Mouse (Mus musculus) lung, postnatal 36 days (tissue): ENCODE measurements at regions not wholly inside any gene's neighbourhood (a gene's known extent, or its start where the extent isn't known, plus 50 kb on each side); places are given as distances from the start of the nearest gene placed in this dataset.
A peak's percentile ranks its signal among the peaks of the same experiment; 100 is the strongest.
"Not testable (repeated sequence)": the region's sequence is repeated elsewhere in the genome, so short reads cannot be mapped to it uniquely, and the experiment has no call there.

Source experiments
- DNase-seq: peaks from one replicate; pipeline ENCODE4 v3.0.0; 2022; ENCODE audit warnings: mixed read lengths

DNA sequence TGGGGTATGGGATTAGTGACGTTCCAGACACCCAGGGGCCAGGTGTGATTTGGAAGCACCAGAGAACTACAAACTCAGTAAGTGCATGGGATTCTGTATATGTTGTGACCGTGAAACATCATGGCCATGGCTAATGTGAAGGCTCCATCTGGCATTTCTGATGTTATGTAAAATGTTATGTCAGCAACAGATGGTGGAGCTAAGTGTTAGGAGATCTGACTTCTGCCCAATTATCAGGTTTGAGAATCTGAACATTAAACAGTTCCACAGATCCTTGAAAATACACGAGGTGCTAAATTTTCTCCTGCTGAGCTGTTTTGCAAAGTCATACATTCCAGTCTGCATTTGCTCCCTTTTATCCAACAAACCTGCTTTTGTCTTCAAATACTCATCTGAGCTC is 223.6 kb upstream of the Egfl6 start:
- no peak for DNase-seq

DNA sequence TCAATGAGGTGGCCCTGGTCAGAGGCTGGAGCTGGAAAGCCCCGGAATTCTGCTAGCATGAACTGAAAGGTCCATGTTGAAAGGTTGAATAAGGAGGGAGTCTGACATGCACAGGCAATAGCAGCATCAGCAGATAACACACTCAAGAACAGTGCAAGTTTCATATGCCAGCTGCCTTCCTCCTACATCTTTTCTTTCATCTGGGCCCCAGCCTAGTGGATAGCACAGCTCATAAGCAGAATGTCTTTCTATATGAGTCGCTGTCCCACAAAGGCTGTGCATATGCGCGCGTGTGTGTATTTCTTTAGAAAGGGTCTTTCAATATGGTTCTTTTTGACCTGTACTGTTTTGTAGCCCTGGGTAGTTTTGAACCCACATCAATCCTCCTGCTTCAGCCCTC is 222.7 kb upstream of the Egfl6 start:
- DNase-seq, result no peak

DNA sequence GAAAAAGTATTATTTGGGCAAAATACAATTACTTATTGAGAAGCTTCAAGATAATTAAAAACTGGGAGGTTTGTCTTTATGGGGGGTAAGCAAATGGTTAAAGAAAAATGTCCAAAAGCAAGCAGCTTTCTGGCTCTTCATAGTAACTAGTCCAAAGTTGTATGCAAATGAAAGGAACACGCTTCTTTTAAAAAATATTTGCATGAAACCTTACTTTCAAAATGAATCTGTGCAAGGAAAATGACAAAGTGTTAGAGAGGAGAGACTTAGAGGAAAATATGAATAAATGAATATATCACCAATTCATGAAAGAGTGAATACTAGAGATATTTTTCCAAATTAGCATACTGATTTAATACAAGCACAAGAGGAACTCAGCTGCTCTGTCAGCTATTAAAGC is 220.4 kb upstream of the Egfl6 start:
- DNase-seq, result no peak

DNA sequence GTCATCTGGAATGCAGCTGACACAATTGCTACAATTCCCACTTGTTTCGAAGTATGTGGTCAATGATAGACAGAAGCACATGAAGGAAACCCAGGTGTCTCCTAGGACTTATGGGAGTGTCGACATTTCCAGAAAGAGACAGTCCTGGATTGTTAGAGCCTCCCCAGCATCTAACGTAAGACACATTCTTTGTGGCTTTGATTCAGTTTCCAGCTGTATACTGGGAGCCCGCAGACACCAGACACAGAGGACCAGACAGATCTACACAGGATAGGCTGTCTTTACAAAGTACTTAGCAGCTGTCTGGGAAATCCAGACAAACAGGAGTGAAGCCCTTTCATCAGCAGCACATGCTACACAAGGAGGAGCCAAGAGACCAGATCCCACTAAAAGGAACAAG is 220.0 kb upstream of the Egfl6 start:
- DNase-seq, result no peak

DNA sequence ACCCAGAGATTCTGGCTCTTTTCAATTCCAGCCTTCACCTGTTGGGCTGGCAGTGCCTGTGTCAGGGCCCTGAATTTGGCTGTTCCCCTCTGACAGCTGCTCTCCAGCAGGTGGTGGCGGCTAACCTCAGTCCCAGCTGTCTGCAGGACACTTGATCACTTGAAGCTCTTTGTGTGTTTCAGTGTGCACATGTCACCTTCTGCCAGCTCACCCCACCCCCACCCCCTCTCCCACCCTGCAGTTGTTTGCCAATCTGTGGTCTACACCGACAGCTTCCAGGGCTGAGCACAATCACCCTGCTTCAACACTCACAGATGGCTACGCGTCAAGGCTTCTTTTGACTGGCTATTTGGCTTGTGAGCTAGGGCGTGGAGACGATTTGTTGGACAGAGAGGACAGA is 217.7 kb upstream of the Egfl6 start:
- no peak for DNase-seq

DNA sequence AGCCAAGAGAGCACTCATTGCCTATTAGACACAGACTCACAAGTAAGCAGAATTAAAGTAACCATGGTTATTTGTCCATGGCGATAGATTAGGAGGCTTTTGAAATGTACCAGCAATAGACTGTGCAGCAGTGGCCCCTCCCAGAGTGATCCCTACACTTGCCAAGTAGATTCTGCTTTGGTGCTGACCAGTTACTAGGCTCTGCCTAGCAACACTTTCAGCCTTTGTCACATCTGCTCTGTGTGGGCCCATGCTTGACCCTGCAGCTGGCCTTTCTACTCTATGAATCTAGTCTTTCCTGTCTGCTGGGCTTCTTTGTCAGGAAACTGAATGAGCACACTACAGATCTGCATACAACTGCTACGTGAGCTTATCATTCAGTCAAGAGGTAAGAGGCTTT is 215.5 kb upstream of the Egfl6 start:
- no peak for DNase-seq

DNA sequence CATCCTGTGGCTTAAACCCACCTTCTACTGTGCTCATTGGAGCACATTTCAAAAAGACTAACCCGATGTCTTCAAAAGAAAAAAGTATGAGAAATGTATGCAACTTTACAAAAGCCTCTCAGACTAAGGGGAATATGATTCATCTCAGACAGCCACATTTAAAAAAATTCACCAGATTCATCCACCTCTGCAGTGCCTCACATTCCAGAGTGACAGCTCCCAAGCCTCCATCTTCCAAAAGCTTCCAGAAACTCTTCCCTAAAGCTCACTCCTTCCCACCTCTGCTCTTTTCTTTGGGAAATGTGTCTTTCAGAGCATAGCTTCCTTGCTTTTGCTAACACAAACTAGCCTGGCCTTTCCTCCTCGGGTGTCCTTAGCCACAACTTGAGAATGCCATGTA is 210.1 kb upstream of the Egfl6 start:
- DNase-seq, result no peak

DNA sequence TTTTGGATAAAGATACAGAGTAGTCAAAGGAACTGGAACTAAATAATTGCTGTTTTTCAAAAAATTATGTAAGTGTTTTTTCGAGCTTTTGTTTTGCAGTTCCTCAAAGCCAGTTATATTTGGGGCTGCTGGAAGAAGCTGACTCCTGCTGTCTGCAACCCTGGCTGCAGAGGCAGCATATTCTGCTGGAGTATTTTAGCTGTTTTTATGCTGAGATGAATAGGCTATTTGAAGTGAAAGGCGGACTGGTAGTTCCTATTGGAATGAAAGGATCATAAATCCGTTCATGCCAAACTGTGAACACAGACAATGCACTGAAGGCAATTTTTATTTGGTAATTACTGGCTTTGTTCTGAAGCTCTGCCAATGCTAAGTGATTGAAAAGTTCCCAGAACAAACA is 203.5 kb upstream of the Egfl6 start:
- DNase-seq, result no peak

DNA sequence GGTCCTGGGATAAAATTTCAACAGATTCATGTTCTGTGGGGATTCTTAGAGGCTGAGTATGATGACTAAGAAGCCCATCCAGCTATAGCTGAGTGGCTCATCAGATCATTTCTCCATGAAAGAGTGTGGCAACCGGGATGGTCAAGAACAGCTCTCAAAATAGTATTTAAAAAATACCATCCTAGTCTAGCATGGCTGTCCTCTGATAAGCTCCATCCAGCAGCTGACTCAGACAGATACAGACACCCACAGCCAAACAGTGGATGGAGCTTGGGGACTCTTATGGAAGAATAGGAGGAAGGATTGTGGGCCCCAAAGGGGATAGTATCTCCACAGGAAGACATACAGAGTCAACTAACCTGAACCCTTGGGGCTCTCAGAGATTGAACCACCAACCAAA is 201.6 kb upstream of the Egfl6 start:
- not testable (repeated sequence) for DNase-seq

DNA sequence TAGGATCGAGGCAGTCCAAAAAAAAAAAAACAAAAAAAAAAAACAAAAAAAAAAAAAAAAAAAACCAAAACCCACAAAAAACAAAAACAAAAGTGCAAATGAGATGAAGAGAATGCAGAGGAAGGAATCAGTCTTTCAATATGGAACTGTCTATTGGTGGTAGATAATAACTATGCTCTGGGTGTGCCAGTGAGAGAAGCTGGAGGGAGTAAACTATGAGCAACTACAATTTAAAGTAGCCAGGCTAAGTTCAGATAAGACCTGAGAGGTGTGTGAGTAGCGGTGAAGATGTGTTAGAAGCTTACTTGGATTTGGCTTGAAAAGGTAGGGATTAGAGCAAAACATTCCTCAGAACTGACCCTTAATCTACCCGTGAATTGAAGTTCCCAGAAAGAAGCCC is 200.1 kb upstream of the Egfl6 start:
- no peak for DNase-seq

DNA sequence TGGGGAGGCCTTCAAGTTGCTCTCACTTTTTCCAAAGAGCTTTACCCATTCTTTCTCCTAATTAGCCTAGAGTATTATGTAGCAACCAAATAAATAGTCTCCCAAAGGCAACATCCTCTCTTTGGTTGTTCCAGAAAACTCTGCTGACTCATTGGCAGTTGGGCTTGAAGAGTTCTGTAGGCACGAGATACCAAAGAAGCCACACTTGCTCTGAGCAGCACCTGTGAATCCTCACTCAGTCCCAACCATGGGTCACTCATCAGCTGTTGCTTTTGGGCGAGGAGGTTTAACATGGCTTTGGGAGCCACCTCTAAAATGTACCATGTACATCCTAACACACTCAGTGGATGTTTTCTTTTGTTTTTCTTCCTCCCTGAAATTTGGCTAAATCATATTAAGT is 197.9 kb upstream of the Egfl6 start:
- no peak for DNase-seq

DNA sequence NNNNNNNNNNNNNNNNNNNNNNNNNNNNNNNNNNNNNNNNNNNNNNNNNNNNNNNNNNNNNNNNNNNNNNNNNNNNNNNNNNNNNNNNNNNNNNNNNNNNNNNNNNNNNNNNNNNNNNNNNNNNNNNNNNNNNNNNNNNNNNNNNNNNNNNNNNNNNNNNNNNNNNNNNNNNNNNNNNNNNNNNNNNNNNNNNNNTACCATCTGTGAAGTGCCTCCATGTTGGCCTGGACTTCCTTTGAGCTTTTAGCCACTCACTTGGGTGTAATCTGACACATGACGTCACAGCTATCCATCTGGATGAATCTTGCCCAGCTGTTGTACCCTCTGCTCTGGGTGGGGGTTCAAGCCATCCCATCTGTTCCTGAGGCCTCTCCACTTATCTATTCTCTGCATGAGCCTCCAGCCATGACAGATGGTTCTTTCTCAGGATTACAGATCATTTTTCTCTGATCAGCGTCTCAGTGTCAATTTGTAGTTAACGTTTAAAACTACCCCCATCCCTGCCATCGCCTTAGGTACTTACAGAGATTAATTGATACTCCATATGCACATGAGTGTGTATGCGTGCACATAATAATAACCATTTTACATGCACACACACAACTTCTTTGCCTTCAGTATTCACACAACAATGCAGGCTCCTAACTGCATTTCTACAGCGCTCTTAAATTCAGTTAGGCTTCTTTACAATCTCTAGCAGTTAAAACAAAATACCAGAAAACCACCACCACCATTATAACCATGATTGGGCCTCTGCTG is 194.0 kb upstream of the Egfl6 start:
- no peak for DNase-seq

DNA sequence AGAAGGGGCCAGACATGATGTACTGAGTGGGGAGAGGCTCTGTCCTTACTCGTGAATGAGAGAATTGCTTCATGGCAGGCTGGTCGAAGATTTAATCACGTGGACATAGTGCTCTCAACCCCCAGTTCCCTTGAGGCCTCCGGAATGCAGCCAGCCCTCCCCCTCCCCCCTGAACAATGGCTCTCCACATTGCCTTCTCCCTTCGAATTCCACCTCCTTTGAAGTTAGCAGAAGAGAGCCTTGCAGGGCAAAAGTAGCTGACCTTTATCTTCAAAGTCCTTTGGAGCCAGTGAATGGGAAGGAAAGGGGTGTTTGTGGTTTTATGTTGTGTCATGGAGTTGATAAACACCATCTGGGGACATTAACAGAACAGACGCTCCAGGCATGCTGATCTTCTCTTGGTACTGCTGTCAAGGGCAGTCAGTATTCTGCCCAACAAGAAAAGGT is 187.9 kb upstream of the Egfl6 start:
- DNase-seq, result peak; percentile 14

DNA sequence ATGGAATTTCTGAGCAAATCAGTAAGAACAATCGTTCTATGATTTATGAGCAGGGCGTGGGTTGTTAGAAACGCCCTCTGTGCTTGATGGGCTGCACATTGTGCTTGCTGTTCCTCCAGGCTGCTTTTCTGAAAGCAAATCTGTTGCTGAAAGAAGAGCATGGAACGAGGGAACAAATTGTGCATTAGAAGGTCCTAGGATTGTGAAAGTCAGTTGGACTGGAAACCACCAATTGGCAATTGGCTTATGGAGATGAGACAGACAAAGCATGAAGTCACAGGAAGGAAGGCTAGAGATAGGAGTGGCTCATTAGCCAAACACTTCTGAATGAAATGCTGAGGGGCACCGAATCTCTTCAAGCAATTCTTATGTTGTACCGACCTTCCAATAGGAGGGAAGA is 181.5 kb upstream of the Egfl6 start:
- peak; percentile 7 for DNase-seq

DNA sequence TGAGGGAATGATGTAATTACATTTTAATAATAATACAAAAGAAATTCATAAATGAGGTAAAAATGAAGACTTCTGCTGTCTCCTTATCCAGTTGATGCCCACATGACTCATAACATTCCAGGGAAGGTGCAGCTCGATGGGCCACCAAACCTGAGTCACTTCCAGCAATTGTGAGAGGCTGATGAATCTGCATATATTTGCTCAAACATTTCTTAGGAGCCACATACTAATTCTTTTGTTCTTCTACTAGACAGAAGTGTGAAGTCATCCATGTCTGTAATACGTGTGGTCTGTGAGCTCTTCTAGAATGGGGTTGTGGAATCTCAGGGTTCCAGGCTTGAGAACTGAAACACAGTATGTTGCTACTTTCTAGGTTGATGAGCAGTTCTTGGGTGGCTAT is 180.1 kb upstream of the Egfl6 start:
- DNase-seq, result no peak

DNA sequence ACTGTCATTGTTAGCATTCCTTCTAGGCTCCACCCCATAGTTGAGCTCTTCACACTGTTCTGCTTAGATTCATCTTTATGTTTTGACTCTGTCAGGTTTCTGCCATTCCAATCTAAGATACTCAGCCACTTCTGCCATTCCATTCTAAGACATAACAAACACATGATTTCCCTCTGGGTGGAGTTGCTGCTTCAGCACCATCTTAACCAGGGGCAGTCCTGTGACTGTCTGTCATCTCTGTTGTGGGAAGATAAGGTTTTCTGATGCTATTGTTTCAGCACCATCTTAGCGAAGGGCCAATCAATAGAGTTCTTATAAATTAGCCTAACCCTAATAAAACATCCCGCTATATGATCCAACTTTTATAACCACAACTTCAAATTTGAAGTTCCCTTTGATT is 176.6 kb upstream of the Egfl6 start:
- no peak for DNase-seq

DNA sequence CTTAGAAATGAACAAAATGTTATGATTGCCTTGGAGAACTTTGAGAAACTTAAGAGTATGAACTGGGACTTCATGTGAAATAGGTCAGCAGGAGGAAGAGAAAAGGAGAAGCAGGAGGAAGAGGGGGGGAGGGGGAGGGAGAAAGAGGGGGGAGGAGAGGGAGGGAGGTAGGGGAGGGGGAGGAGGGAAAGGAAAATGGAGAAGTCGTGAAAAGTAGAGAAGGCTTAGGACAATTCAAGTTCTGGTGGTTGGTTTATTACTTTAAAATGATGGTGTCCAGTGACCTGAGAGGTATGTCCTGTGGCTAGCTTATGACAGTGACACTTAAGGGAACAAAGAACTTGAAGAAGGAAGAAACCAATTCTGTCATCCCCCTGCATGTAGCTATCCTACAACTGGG is 171.6 kb upstream of the Egfl6 start:
- no peak for DNase-seq

DNA sequence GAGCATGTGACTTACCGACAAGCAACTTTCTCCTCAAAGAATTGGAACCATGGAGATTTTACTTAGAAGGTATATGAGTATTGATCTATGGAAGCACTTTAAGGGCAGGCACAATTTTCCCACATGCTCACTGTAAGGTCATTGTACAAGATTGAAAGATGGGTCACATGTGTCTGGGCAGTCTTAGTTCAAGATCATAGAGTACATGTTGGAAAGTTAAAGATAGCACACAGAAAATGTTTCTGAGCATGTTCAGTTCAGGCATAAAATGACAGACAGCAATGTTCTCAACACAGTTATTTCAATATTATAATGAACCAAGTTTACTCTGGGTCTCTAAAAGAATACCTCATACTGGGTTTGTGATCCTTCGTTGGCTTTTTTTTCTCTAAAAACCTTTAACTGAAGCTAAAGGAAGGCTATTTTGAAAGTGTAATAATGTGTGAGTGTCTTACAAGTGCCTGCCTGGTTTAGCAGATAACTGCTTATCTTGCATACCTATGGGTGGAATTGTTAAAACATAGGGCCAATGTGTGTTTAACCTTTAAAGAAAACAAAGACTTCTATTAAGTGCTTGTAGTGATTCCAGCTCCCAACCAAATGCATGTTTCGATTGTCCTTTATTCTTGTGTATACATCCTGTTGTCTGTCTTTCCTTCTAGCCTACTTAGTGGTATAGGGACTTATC is 169.6 kb upstream of the Egfl6 start:
- no peak for DNase-seq

DNA sequence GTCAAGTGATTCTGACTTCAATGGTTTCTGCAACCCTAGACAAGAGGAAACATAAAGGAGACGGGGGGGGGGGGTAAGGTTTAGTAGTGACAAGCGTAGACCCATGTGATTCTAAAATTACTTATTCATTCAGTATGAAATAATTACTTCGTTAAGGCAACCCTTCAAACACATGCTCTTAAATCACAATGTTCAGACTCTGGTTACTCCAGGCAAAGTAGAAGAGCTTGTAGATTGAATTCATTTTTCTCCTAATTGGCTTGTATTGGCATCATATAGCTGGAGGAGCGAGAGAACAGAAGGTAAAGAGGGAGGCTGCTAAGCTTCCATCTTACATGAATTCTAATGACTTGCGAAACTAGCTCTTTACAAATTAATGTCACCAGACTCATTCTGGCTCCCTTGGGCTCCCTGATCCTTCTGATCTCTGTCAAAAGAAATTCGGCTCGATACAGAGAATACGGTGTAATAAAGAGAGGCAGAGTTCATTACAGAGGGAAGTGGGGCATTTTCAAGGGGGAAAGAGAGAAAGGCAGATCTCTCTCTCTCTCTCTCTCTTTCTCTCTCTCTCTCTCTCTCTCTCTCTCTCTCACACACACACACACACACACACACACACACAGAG is 163.6 kb upstream of the Egfl6 start:
- DNase-seq, result no peak

DNA sequence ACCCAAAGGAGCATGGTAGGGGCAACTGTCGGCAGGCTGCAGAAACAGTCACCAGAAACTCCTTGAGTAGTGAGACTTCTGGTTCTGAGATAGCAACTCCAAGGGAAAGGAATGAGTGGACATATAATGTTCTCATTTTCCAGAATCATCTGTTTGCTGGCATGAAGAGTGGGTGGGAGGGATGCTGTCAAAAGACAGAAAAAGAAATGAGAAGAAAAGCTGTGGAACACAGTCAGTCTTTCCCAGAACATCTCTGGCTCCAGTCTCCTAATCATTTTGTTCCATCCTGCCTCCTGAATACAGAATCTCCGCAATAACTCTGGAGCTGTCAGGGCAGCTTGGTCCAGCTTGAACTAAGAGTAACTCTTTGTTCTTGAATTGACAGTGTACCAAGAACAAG is 145.8 kb upstream of the Egfl6 start:
- no peak for DNase-seq

DNA sequence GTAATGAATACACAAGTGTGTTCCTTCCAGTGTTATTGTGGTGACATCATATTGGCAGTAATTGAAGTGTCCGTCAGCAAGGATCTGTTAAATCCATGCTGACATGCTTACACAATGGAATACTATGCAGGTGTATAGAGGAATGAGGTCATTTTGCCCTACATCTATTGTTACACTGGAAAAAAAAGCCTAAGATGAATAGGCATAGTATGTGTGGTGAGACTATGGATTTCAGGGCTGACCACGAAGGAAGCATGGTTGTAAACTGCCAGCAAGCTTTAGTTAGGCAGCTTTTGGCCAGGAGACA is 143.1 kb upstream of the Egfl6 start:
- no peak for DNase-seq

DNA sequence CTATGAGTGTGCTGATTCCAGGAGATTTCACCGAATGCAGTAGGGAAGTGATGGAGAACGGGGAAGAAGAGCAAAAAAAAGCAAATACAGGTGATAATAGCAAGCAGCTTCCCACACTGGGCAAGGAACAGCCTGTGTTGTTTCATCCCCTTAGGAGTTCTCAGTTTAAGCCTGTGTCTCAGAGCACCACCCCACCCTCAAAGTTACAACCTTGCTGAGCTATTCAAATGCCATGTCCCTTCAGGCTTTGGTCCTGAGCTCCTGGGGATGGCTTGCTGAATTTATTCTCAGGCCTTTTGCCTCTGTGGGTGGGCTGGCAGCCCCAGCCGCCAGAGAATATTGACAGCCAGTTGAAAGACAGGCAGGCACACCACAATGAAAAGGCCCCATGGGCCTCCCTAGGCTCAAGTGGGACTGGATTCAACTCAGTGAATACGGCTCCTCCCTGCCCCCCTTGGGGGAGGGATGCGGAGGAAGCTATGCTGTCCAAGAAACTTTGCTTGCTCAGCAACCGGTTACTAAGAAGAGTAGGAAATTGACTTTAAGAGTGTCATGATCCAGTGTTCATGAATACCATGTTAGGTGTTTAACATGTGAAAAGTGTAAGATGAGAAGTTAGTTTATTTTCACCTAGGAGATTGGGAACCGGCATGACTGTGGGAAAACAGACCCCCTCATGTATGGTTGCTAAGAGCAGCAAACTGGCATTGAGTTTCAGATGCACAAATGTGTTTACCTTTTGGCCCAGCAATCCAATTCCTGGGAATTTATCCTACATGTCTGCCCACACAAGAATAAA is 142.5 kb upstream of the Egfl6 start:
- no peak for DNase-seq

DNA sequence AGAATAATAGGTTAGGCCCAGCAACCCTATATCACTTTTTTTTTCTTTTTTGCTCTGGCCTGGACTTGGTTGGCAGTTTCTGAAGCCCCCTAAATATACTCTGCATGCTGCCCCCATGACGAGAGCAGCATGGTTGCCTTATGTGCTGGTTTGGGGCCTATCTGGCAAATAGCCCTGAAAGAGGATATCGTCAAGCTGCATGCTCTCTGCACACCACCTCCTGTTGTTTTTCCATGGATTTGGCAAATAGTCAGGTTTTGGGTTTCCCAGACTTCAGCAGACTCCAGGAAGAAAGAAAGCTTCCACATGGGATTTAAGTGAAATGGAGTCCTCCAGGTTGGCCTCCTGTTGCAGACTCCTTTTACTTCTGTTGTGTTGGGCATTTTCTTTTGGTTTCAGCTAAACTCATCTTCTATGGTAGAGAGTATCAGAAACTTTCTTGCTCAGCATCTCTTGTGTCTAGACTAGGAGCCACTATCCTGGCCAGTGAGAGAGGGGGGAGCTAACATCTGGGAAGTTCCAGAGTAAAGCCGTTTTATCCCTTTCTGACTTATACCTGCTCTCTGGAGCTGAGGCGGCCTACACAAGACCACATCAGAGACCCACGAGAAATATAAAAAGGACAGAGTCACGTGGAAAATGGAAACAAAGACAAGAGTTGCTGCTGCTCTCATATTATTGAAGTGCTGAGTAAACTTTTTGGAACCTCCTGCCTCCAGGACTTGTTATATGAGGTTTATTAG is 140.4 kb upstream of the Egfl6 start:
- no peak for DNase-seq
